Mouse (Mus musculus): Measurements from ENCODE around the gene Gm21366.
"Not testable (repeated sequence)": the region's sequence is repeated elsewhere in the genome, so short reads cannot be mapped to it uniquely, and the experiment has no call there.

The Gm21366 gene

GRCm38 (mm10) chrY:22861156-22861555 lies at the start of gene Gm21366:
TSS of gene Gm21366 (minus strand) at chrY:22861256.
- not testable (repeated sequence) for DNase-seq (ENCODE audit: low read depth, low spot score)

Data from telencephalon, adult 2 months (tissue).